Mouse (Mus musculus): ENCODE data around the gene Krt26. TPM values are rescaled to one million over a fixed set of nuclear protein-coding genes. Genes with fewer than 3 reads are reported as not detected.

Krt26 gene
- polyA plus RNA-seq, 1 experiment from 2014 or later, result not detected

GRCm38 (mm10) chr11:99361423-99361822, 23.7 kb upstream of the Krt26 start:
- Histone ChIP-seq H3K9ac (replicated peaks; ENCODE audit: low read depth, low read length) (no peak overlapping the region), H3K27ac (ENCODE audit: low read length) (no peak overlapping the region), H3K27me3 (ENCODE audit: control insufficient read depth, insufficient read depth, low read length) (no peaks in the 10 kb centered on the region), H3K9me3 (ENCODE audit: control insufficient read depth, low read depth, low read length) (no peaks in the 10 kb centered on the region), H3K36me3 (ENCODE audit: control insufficient read depth, insufficient read depth, low read length) (no peaks in the 10 kb centered on the region), H3K4me1 (ENCODE audit: control insufficient read depth, insufficient read depth, low read length) (no peaks in the 10 kb centered on the region), H3K4me2 (replicated peaks; ENCODE audit: low read depth, low read length) (no peak overlapping the region), H3K4me3 (ENCODE audit: low read depth, low read length) (no peak overlapping the region)
- ATAC-seq (ENCODE audit: insufficient number of reproducible peaks, insufficient read depth, low FRiP score, low read depth), result no peak
- WGBS, result 79% methylated on average over 8 of the region's 8 CpGs

- Histone ChIP-seq H3K27me3 (ENCODE audit: control insufficient read depth, insufficient read depth, low read length) (no peaks in the 10 kb centered on the region), H3K4me2 (replicated peaks; ENCODE audit: low read depth, low read length) (no peak within 1 kb of the TSS), H3K9me3 (ENCODE audit: control insufficient read depth, low read depth, low read length) (no peaks in the 10 kb centered on the region), H3K4me3 (ENCODE audit: low read depth, low read length) (no peak within 1 kb of the TSS), H3K9ac (replicated peaks; ENCODE audit: low read depth, low read length) (no peak within 1 kb of the TSS), H3K4me1 (ENCODE audit: control insufficient read depth, insufficient read depth, low read length) (no peaks in the 10 kb centered on the region), H3K36me3 (ENCODE audit: control insufficient read depth, insufficient read depth, low read length) (no peaks in the 10 kb centered on the region), H3K27ac (ENCODE audit: low read length) (no peak within 1 kb of the TSS)
- 75% methylated on average over 12 of the region's 12 CpGs for WGBS
- no peak for ATAC-seq (ENCODE audit: insufficient number of reproducible peaks, insufficient read depth, low FRiP score, low read depth)
Measured at GRCm38 (mm10) chr11:99351004-99351403, 13.2 kb upstream of the Krt26 start, which contains the start of gene Krt27. Gene Krt27, minus strand, starts transcription at chr11:99351104.

- no peak for ATAC-seq (ENCODE audit: insufficient number of reproducible peaks, insufficient read depth, low FRiP score, low read depth)
- 79% methylated on average over 11 of the region's 11 CpGs for WGBS
- H3K4me2 ChIP-seq (replicated peaks; ENCODE audit: low read depth, low read length), result no peak overlapping the region
- H3K4me3 ChIP-seq (ENCODE audit: low read depth, low read length), result no peak overlapping the region
- H3K9ac ChIP-seq (replicated peaks; ENCODE audit: low read depth, low read length), result no peak overlapping the region
- H3K36me3 ChIP-seq (ENCODE audit: control insufficient read depth, insufficient read depth, low read length), result no peaks in the 10 kb centered on the region
- H3K27ac ChIP-seq (ENCODE audit: low read length), result no peak overlapping the region
- no peaks in the 10 kb centered on the region for H3K9me3 ChIP-seq (ENCODE audit: control insufficient read depth, low read depth, low read length)
- no peaks in the 10 kb centered on the region for H3K27me3 ChIP-seq (ENCODE audit: control insufficient read depth, insufficient read depth, low read length)
- no peaks in the 10 kb centered on the region for H3K4me1 ChIP-seq (ENCODE audit: control insufficient read depth, insufficient read depth, low read length)
Measured at GRCm38 (mm10) chr11:99339299-99339847, 1.6 kb upstream of the Krt26 start.

GRCm38 (mm10) chr11:99333426-99333825, 4.3 kb downstream of the Krt26 start:
- no peaks in the 10 kb centered on the region for H3K27me3 ChIP-seq (ENCODE audit: control insufficient read depth, insufficient read depth, low read length)
- no peaks in the 10 kb centered on the region for H3K9me3 ChIP-seq (ENCODE audit: control insufficient read depth, low read depth, low read length)
- no peaks in the 10 kb centered on the region for H3K4me1 ChIP-seq (ENCODE audit: control insufficient read depth, insufficient read depth, low read length)
- no peak overlapping the region for H3K9ac ChIP-seq (replicated peaks; ENCODE audit: low read depth, low read length)
- ATAC-seq (ENCODE audit: insufficient number of reproducible peaks, insufficient read depth, low FRiP score, low read depth), result no peak
- H3K4me3 ChIP-seq (ENCODE audit: low read depth, low read length), result no peak overlapping the region
- H3K27ac ChIP-seq (ENCODE audit: low read length), result no peak overlapping the region
- no peaks in the 10 kb centered on the region for H3K36me3 ChIP-seq (ENCODE audit: control insufficient read depth, insufficient read depth, low read length)
- H3K4me2 ChIP-seq (replicated peaks; ENCODE audit: low read depth, low read length), result no peak overlapping the region
- WGBS, result 48% methylated on average over 13 of the region's 13 CpGs

- 23% methylated on average over 2 of the region's 2 CpGs for WGBS
- no peaks in the 10 kb centered on the region for H3K36me3 ChIP-seq (ENCODE audit: control insufficient read depth, insufficient read depth, low read length)
- H3K9me3 ChIP-seq (ENCODE audit: control insufficient read depth, low read depth, low read length), result no peaks in the 10 kb centered on the region
- H3K27me3 ChIP-seq (ENCODE audit: control insufficient read depth, insufficient read depth, low read length), result no peaks in the 10 kb centered on the region
- H3K27ac ChIP-seq (ENCODE audit: low read length), result no peak overlapping the region
- no peak overlapping the region for H3K9ac ChIP-seq (replicated peaks; ENCODE audit: low read depth, low read length)
- no peak overlapping the region for H3K4me2 ChIP-seq (replicated peaks; ENCODE audit: low read depth, low read length)
- no peak overlapping the region for H3K4me3 ChIP-seq (ENCODE audit: low read depth, low read length)
- no peak for ATAC-seq (ENCODE audit: insufficient number of reproducible peaks, insufficient read depth, low FRiP score, low read depth)
- no peaks in the 10 kb centered on the region for H3K4me1 ChIP-seq (ENCODE audit: control insufficient read depth, insufficient read depth, low read length)
Measured at GRCm38 (mm10) chr11:99329655-99330054, 8.1 kb downstream of the Krt26 start.

- Histone ChIP-seq H3K9ac (replicated peaks; ENCODE audit: low read depth, low read length) (no peak within 1 kb of the TSS), H3K4me1 (ENCODE audit: control insufficient read depth, insufficient read depth, low read length) (no peaks in the 10 kb centered on the region), H3K4me3 (ENCODE audit: low read depth, low read length) (no peak within 1 kb of the TSS), H3K4me2 (replicated peaks; ENCODE audit: low read depth, low read length) (no peak within 1 kb of the TSS), H3K27ac (ENCODE audit: low read length) (no peak within 1 kb of the TSS), H3K27me3 (ENCODE audit: control insufficient read depth, insufficient read depth, low read length) (no peaks in the 10 kb centered on the region), H3K36me3 (ENCODE audit: control insufficient read depth, insufficient read depth, low read length) (no peaks in the 10 kb centered on the region), H3K9me3 (ENCODE audit: control insufficient read depth, low read depth, low read length) (no peaks in the 10 kb centered on the region)
- no peak for ATAC-seq (ENCODE audit: insufficient number of reproducible peaks, insufficient read depth, low FRiP score, low read depth)
- 93% methylated on average over 11 of the region's 11 CpGs for WGBS
Measured at GRCm38 (mm10) chr11:99322851-99323250, 14.9 kb downstream of the Krt26 start, which contains the start of gene Krt25. Gene Krt25, minus strand, starts transcription at chr11:99322951.

- H3K27ac ChIP-seq (ENCODE audit: low read length), result no peak overlapping the region
- no peak overlapping the region for H3K9ac ChIP-seq (replicated peaks; ENCODE audit: low read depth, low read length)
- no peaks in the 10 kb centered on the region; the same call in 1 of the 2 replicates for H3K4me1 ChIP-seq (ENCODE audit: control insufficient read depth, insufficient read depth, low read length)
- WGBS, result 90% methylated on average over 14 of the region's 14 CpGs
- no peak overlapping the region for H3K4me3 ChIP-seq (ENCODE audit: low read depth, low read length)
- H3K4me2 ChIP-seq (replicated peaks; ENCODE audit: low read depth, low read length), result no peak overlapping the region
- no peaks in the 10 kb centered on the region for H3K27me3 ChIP-seq (ENCODE audit: control insufficient read depth, insufficient read depth, low read length)
- H3K36me3 ChIP-seq (ENCODE audit: control insufficient read depth, insufficient read depth, low read length), result no peaks in the 10 kb centered on the region
- ATAC-seq (ENCODE audit: insufficient number of reproducible peaks, insufficient read depth, low FRiP score, low read depth), result no peak
- no peaks in the 10 kb centered on the region for H3K9me3 ChIP-seq (ENCODE audit: control insufficient read depth, low read depth, low read length)
Measured at GRCm38 (mm10) chr11:99321094-99321493, 16.7 kb downstream of the Krt26 start.

GRCm38 (mm10) chr11:99319127-99319526, 18.6 kb downstream of the Krt26 start:
- Histone ChIP-seq H3K36me3 (ENCODE audit: control insufficient read depth, insufficient read depth, low read length) (no peaks in the 10 kb centered on the region), H3K27me3 (ENCODE audit: control insufficient read depth, insufficient read depth, low read length) (no peaks in the 10 kb centered on the region), H3K27ac (ENCODE audit: low read length) (no peak overlapping the region), H3K4me3 (ENCODE audit: low read depth, low read length) (no peak overlapping the region), H3K4me2 (replicated peaks; ENCODE audit: low read depth, low read length) (no peak overlapping the region), H3K4me1 (ENCODE audit: control insufficient read depth, insufficient read depth, low read length) (no peaks in the 10 kb centered on the region; the same call in 1 of the 2 replicates), H3K9ac (replicated peaks; ENCODE audit: low read depth, low read length) (no peak overlapping the region), H3K9me3 (ENCODE audit: control insufficient read depth, low read depth, low read length) (no peaks in the 10 kb centered on the region)
- no peak for ATAC-seq (ENCODE audit: insufficient number of reproducible peaks, insufficient read depth, low FRiP score, low read depth)
- WGBS, result 37% methylated on average over 9 of the region's 9 CpGs

- Histone ChIP-seq H3K4me2 (replicated peaks; ENCODE audit: low read depth, low read length) (no peak overlapping the region), H3K36me3 (ENCODE audit: control insufficient read depth, insufficient read depth, low read length) (no peaks in the 10 kb centered on the region), H3K27me3 (ENCODE audit: control insufficient read depth, insufficient read depth, low read length) (no peaks in the 10 kb centered on the region), H3K9me3 (ENCODE audit: control insufficient read depth, low read depth, low read length) (no peaks in the 10 kb centered on the region), H3K9ac (replicated peaks; ENCODE audit: low read depth, low read length) (no peak overlapping the region), H3K4me1 (ENCODE audit: control insufficient read depth, insufficient read depth, low read length) (no peaks in the 10 kb centered on the region; the same call in 1 of the 2 replicates), H3K4me3 (ENCODE audit: low read depth, low read length) (no peak overlapping the region), H3K27ac (ENCODE audit: low read length) (no peak overlapping the region)
- ATAC-seq (ENCODE audit: insufficient number of reproducible peaks, insufficient read depth, low FRiP score, low read depth), result no peak
- WGBS, result 31% methylated on average over 8 of the region's 8 CpGs
Measured at GRCm38 (mm10) chr11:99316543-99316942, 21.2 kb downstream of the Krt26 start.

Measured in stomach, embryonic 14.5 days (tissue).